Mouse (Mus musculus): ENCODE data around the gene Tap1. TPM values are rescaled to one million over a fixed set of nuclear protein-coding genes. Genes with fewer than 3 reads are reported as not detected.

Tap1 gene
- polyA plus RNA-seq, 1 experiment from 2014 or later: 2.2 TPM

GRCm38 (mm10) chr17:34188986-34189385 is 1.6 kb downstream of the Tap1 start:
- no peak overlapping the region for H3K27ac ChIP-seq
- no peak overlapping the region for H3K9ac ChIP-seq
- 69% methylated on average over 6 of the region's 6 CpGs for WGBS
- DNase-seq (ENCODE audit: low spot score) (no peak), ATAC-seq (ENCODE audit: low FRiP score) (no peak)
- peaks cover 13% of the 10 kb centered on the region for H3K4me1 ChIP-seq (replicated peaks; ENCODE audit: control insufficient read depth, insufficient read depth, low read length)
- no peak overlapping the region for H3K4me2 ChIP-seq (replicated peaks)
- H3K4me3 ChIP-seq (replicated peaks; ENCODE audit: low read length): no peak overlapping the region
- no peaks in the 10 kb centered on the region for H3K9me3 ChIP-seq (ENCODE audit: control insufficient read depth, low read length)
- H3K36me3 ChIP-seq (replicated peaks; ENCODE audit: control insufficient read depth, insufficient read depth): no peaks in the 10 kb centered on the region
- peaks cover 74% of the 10 kb centered on the region for H3K27me3 ChIP-seq (ENCODE audit: control insufficient read depth, insufficient read depth, low read length)

- 26% methylated on average over 16 of the region's 16 CpGs for WGBS
Observed at GRCm38 (mm10) chr17:34192852-34193251, 5.5 kb downstream of the Tap1 start.

GRCm38 (mm10) chr17:34193468-34193867 is 6.1 kb downstream of the Tap1 start:
- Histone ChIP-seq H3K4me3 (replicated peaks; ENCODE audit: low read length) (no peak overlapping the region), H3K27ac (no peak overlapping the region), H3K27me3 (ENCODE audit: control insufficient read depth, insufficient read depth, low read length) (peaks cover 83% of the 10 kb centered on the region), H3K9me3 (ENCODE audit: control insufficient read depth, low read length) (no peaks in the 10 kb centered on the region), H3K4me2 (replicated peaks) (no peak overlapping the region), H3K36me3 (replicated peaks; ENCODE audit: control insufficient read depth, insufficient read depth) (no peaks in the 10 kb centered on the region), H3K9ac (no peak overlapping the region), H3K4me1 (replicated peaks; ENCODE audit: control insufficient read depth, insufficient read depth, low read length) (peaks cover 4% of the 10 kb centered on the region; the same call in 1 of the 2 replicates)
- DNase-seq (ENCODE audit: low spot score): no peak
- no peak for ATAC-seq (ENCODE audit: low FRiP score)
- 57% methylated on average over 8 of the region's 8 CpGs for WGBS

More at GRCm38 (mm10) chr17:34192852-34193251, 5.5 kb downstream of the Tap1 start:
- peaks cover 82% of the 10 kb centered on the region for H3K27me3 ChIP-seq (ENCODE audit: control insufficient read depth, insufficient read depth, low read length)
- H3K9me3 ChIP-seq (ENCODE audit: control insufficient read depth, low read length): no peaks in the 10 kb centered on the region
- no peak overlapping the region for H3K4me3 ChIP-seq (replicated peaks; ENCODE audit: low read length)
- peaks cover 5% of the 10 kb centered on the region for H3K4me1 ChIP-seq (replicated peaks; ENCODE audit: control insufficient read depth, insufficient read depth, low read length)
- ATAC-seq (ENCODE audit: low FRiP score) (no peak), DNase-seq (ENCODE audit: low spot score) (no peak)
- H3K27ac ChIP-seq: no peak overlapping the region
- no peak overlapping the region for H3K4me2 ChIP-seq (replicated peaks)
- H3K9ac ChIP-seq: no peak overlapping the region
- H3K36me3 ChIP-seq (replicated peaks; ENCODE audit: control insufficient read depth, insufficient read depth): no peaks in the 10 kb centered on the region

- Histone ChIP-seq H3K27me3 (ENCODE audit: control insufficient read depth, insufficient read depth, low read length) (peaks cover 83% of the 10 kb centered on the region), H3K4me3 (replicated peaks; ENCODE audit: low read length) (no peak overlapping the region)
- WGBS: 81% methylated on average over 4 of the region's 4 CpGs
Observed at GRCm38 (mm10) chr17:34194723-34195122, 7.4 kb downstream of the Tap1 start.

GRCm38 (mm10) chr17:34196491-34196890 is 9.1 kb downstream of the Tap1 start:
- DNase-seq (ENCODE audit: low spot score) (no peak), ATAC-seq (ENCODE audit: low FRiP score) (no peak)
- Histone ChIP-seq H3K27me3 (ENCODE audit: control insufficient read depth, insufficient read depth, low read length) (peaks cover 82% of the 10 kb centered on the region), H3K9ac (no peak overlapping the region), H3K36me3 (replicated peaks; ENCODE audit: control insufficient read depth, insufficient read depth) (no peaks in the 10 kb centered on the region), H3K4me1 (replicated peaks; ENCODE audit: control insufficient read depth, insufficient read depth, low read length) (peaks cover 4% of the 10 kb centered on the region; the same call in 1 of the 2 replicates), H3K9me3 (ENCODE audit: control insufficient read depth, low read length) (no peaks in the 10 kb centered on the region), H3K27ac (no peak overlapping the region), H3K4me3 (replicated peaks; ENCODE audit: low read length) (no peak overlapping the region), H3K4me2 (replicated peaks) (no peak overlapping the region)
- WGBS: 33% methylated on average over 12 of the region's 12 CpGs

More at GRCm38 (mm10) chr17:34194723-34195122, 7.4 kb downstream of the Tap1 start:
- Histone ChIP-seq H3K9ac (no peak overlapping the region), H3K27ac (no peak overlapping the region), H3K4me1 (replicated peaks; ENCODE audit: control insufficient read depth, insufficient read depth, low read length) (peaks cover 4% of the 10 kb centered on the region; the same call in 1 of the 2 replicates), H3K9me3 (ENCODE audit: control insufficient read depth, low read length) (no peaks in the 10 kb centered on the region), H3K4me2 (replicated peaks) (no peak overlapping the region), H3K36me3 (replicated peaks; ENCODE audit: control insufficient read depth, insufficient read depth) (no peaks in the 10 kb centered on the region)
- no peak for ATAC-seq (ENCODE audit: low FRiP score)
- DNase-seq (ENCODE audit: low spot score): no peak

- 7% methylated on average over 41 of the region's 41 CpGs for WGBS
- H3K36me3 ChIP-seq (replicated peaks; ENCODE audit: control insufficient read depth, insufficient read depth): no peaks in the 10 kb centered on the region
- peak; percentile 79; the same call in 1 of the 2 replicates for ATAC-seq (ENCODE audit: low FRiP score)
- H3K4me2 ChIP-seq (replicated peaks): peak within 1 kb of the TSS; percentile 66
- peak; percentile 90 for DNase-seq (ENCODE audit: low spot score)
- peaks cover 75% of the 10 kb centered on the region for H3K27me3 ChIP-seq (ENCODE audit: control insufficient read depth, insufficient read depth, low read length)
- no peak within 1 kb of the TSS for H3K27ac ChIP-seq
- peak within 1 kb of the TSS; percentile 34 for H3K4me3 ChIP-seq (replicated peaks; ENCODE audit: low read length)
- no peaks in the 10 kb centered on the region for H3K9me3 ChIP-seq (ENCODE audit: control insufficient read depth, low read length)
- peak within 1 kb of the TSS; percentile 47 for H3K9ac ChIP-seq
- peaks cover 4% of the 10 kb centered on the region; the same call in 1 of the 2 replicates for H3K4me1 ChIP-seq (replicated peaks; ENCODE audit: control insufficient read depth, insufficient read depth, low read length)
Observed at GRCm38 (mm10) chr17:34196941-34197894, 9.9 kb downstream of the Tap1 start, which contains the start of gene Psmb8. Psmb8 (plus strand) TSS chr17:34197721.

GRCm38 (mm10) chr17:34197904-34198520 is 10.7 kb downstream of the Tap1 start:
- ATAC-seq (ENCODE audit: low FRiP score) (peak; percentile 39; the same call in 1 of the 2 replicates), DNase-seq (ENCODE audit: low spot score) (no peak)
- Histone ChIP-seq H3K4me1 (replicated peaks; ENCODE audit: control insufficient read depth, insufficient read depth, low read length) (peaks cover 4% of the 10 kb centered on the region; the same call in 1 of the 2 replicates), H3K4me2 (replicated peaks) (peak overlapping the region; percentile 66), H3K27ac (no peak overlapping the region), H3K9ac (peak overlapping the region; percentile 47), H3K4me3 (replicated peaks; ENCODE audit: low read length) (peak overlapping the region; percentile 34), H3K9me3 (ENCODE audit: control insufficient read depth, low read length) (no peaks in the 10 kb centered on the region), H3K27me3 (ENCODE audit: control insufficient read depth, insufficient read depth, low read length) (peaks cover 67% of the 10 kb centered on the region), H3K36me3 (replicated peaks; ENCODE audit: control insufficient read depth, insufficient read depth) (no peaks in the 10 kb centered on the region)
- WGBS: 1% methylated on average over 32 of the region's 32 CpGs

GRCm38 (mm10) chr17:34198521-34198912 is 11.2 kb downstream of the Tap1 start:
- no peak for DNase-seq (ENCODE audit: low spot score)
- no peaks in the 10 kb centered on the region for H3K9me3 ChIP-seq (ENCODE audit: control insufficient read depth, low read length)
- 0 out of 2 replicates have a peak overlapping the region, but pooled peaks have one; percentile 47 for H3K9ac ChIP-seq
- 12% methylated on average over 11 of the region's 11 CpGs for WGBS
- ATAC-seq (ENCODE audit: low FRiP score): no peak
- H3K4me2 ChIP-seq (replicated peaks): peak overlapping the region; percentile 66
- H3K4me1 ChIP-seq (replicated peaks; ENCODE audit: control insufficient read depth, insufficient read depth, low read length): peaks cover 4% of the 10 kb centered on the region; the same call in 1 of the 2 replicates
- H3K27me3 ChIP-seq (ENCODE audit: control insufficient read depth, insufficient read depth, low read length): peaks cover 67% of the 10 kb centered on the region
- H3K4me3 ChIP-seq (replicated peaks; ENCODE audit: low read length): peak overlapping the region; percentile 34
- no peak overlapping the region for H3K27ac ChIP-seq
- H3K36me3 ChIP-seq (replicated peaks; ENCODE audit: control insufficient read depth, insufficient read depth): no peaks in the 10 kb centered on the region

GRCm38 (mm10) chr17:34199050-34199619 is 11.8 kb downstream of the Tap1 start:
- DNase-seq (ENCODE audit: low spot score) (no peak), ATAC-seq (ENCODE audit: low FRiP score) (no peak)
- Histone ChIP-seq H3K27me3 (ENCODE audit: control insufficient read depth, insufficient read depth, low read length) (peaks cover 67% of the 10 kb centered on the region), H3K4me2 (replicated peaks) (no peak overlapping the region), H3K27ac (no peak overlapping the region), H3K9me3 (ENCODE audit: control insufficient read depth, low read length) (no peaks in the 10 kb centered on the region), H3K4me3 (replicated peaks; ENCODE audit: low read length) (no peak overlapping the region), H3K4me1 (replicated peaks; ENCODE audit: control insufficient read depth, insufficient read depth, low read length) (peaks cover 4% of the 10 kb centered on the region; the same call in 1 of the 2 replicates), H3K36me3 (replicated peaks; ENCODE audit: control insufficient read depth, insufficient read depth) (no peaks in the 10 kb centered on the region), H3K9ac (no peak overlapping the region)
- 64% methylated on average over 12 of the region's 12 CpGs for WGBS
